Mouse (Mus musculus) lung, postnatal 4 days (tissue): ENCODE data around the gene Gm4631.
"Not testable (repeated sequence)": the region's sequence is repeated elsewhere in the genome, so short reads cannot be mapped to it uniquely, and the experiment has no call there.

Experiments
- DNase-seq, 2 experiments: peaks; one replicate each; pipeline ENCODE4 v3.0.0; 2021

Gm4631 gene

DNA sequence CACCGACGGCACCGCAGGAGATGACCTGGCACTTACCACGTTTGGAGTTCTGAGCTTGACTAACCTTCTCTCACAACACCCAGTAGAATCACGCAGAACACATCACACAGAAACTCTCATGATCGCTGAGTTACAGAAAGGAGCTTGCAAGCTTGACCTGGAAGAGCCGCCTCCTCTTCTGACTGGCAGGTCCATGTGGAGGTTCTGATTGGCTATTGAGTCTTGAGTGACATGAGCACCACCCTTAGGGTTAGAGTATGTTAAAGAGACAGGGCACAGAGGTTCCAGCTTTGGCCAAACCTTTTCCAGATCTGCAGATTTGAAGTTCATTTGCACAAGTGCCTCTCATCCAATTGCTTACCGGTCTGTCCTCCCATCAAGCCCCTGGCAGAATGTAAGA is at the start of gene Gm4631:
Gene Gm4631 (minus strand): TSS at position 101 of the 400 bp plus-strand sequence.
- DNase-seq, result not testable (repeated sequence)

DNA sequence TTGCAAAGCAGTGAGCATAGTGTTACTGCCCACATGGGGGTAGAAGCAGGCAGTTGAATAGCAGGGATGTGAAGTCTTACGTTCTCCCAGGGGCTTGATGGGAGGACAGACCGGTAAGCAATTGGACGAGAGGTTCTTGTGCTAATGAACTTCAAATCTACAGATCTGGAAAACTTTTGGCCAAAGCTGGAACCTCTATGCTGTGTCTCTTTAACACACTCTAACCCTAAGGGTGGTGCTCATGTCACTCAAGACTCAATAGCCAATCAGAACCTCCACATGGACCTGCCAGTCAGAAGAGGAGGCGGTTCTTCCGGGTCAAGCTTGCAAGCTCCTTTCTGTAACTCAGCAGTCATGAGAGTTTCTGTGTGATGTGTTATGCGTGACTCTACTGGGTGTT is 34.1 kb upstream of the Gm4631 start, which contains the start of gene Zfp968:
Gene Zfp968 (plus strand): TSS at position 301 of the 400 bp plus-strand sequence.
- DNase-seq, result not testable (repeated sequence)

DNA sequence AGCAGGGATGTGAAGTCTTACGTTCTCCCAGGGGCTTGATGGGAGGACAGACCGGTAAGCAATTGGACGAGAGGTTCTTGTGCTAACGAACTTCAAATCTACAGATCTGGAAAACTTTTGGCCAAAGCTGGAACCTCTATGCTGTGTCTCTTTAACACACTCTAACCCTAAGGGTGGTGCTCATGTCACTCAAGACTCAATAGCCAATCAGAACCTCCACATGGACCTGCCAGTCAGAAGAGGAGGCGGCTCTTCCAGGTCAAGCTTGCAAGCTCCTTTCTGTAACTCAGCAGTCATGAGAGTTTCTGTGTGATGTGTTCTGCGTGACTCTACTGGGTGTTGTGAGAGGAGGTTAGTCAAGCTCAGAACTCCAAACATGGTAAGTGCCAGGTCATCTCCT is 63.2 kb downstream of the Gm4631 start, which contains the start of gene Gm14440:
Gene Gm14440 (plus strand): TSS at position 301 of the 400 bp plus-strand sequence.
- DNase-seq, result not testable (repeated sequence)
